ENCODE assay signal across 34 mouse cellular contexts in the genomic region with DNA sequence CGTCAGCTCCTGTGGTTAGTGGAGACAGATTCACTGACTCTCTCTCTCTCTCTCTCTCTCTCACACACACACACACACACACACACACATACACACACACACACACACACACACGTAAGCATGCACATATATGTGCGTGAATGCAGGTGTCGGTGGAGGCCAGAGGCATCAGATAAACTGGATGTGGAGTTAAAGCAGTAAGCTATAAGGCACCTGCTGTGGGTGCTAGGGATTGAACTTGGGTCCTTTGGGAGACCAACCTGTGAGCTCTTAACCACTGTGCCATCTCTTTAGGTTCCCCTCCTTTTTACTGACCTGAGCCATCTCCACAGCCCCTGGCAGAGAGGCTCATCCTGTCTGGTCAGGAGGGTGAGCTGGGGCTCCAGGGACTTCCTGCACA. TPM values are rescaled to one million over a fixed set of nuclear protein-coding genes. Genes with fewer than 3 reads are reported as not detected.
DNase-seq lines count a peak whose midpoint lies in the region; ATAC-seq and TF ChIP-seq lines count a peak whose summit lies in the region.
"Had no signal": no experiment of that assay in that cellular context is flagged by ENCODE, and none has a peak within 500 bp of the region (broad histone marks: within the 10 kb centered on the region; RNA-seq: fewer than 3 reads in every experiment).

No protein-coding gene starts in this region.

- no peak for TF ChIP-seq RAD21 in CH12.LX (IDR thresholded peaks at IDR 0.05; ENCODE audit: low read depth, low read length)

- H3K9me3 ChIP-seq in CH12.LX (replicated peaks; ENCODE audit: low read length) = no peaks in the 10 kb centered on the region
- no peaks in the 10 kb centered on the region for H3K9me3 ChIP-seq in limb, embryonic 13.5 days
- H3K9me3 ChIP-seq: forebrain, embryonic 15.5 days; heart, embryonic 12.5 days; hindbrain, embryonic 13.5 days; limb, embryonic 15.5 days; liver, embryonic 15.5 days; lung, embryonic 15.5 days; megakaryocyte, embryonic 14.5 days; midbrain, embryonic 15.5 days had no signal

- peak overlapping the region; percentile 57; the same call in 1 of the 2 replicates for H3K4me2 ChIP-seq in CH12.LX (ENCODE audit: insufficient read depth, low read depth, poor library complexity, severe bottlenecking)
- H3K4me2 ChIP-seq in limb, embryonic 13.5 days (replicated peaks) = no peak overlapping the region
- H3K4me2 ChIP-seq: forebrain, embryonic 15.5 days; heart, embryonic 12.5 days; hindbrain, embryonic 13.5 days; limb, embryonic 15.5 days; liver, embryonic 15.5 days; lung, embryonic 15.5 days; midbrain, embryonic 15.5 days had no signal

- no peak for TF ChIP-seq EP300 in CH12.LX (IDR thresholded peaks at IDR 0.05; ENCODE audit: low read length)

- dilution Hi-C loops in CH12.LX (cut with MboI; ENCODE audit: extremely low pct_ligation_motif_present, extremely low pct_unique_long_range_greater_than_20kb, low sequenced_read_pairs) = no loop called here

- no peak overlapping the region for H3K9ac ChIP-seq in CH12.LX (ENCODE audit: insufficient read depth, low read depth)
- H3K9ac ChIP-seq in limb, embryonic 13.5 days = no peak overlapping the region
- H3K9ac ChIP-seq: forebrain, embryonic 15.5 days; heart, embryonic 12.5 days; hindbrain, embryonic 13.5 days; limb, embryonic 15.5 days; liver, embryonic 15.5 days; lung, embryonic 15.5 days; midbrain, embryonic 15.5 days had no signal

- no peak for TF ChIP-seq POLR2A in CH12.LX (IDR thresholded peaks at IDR 0.05; ENCODE audit: low read depth, low read length)

- in situ Hi-C loops in CH12.LX (cut with MboI; ENCODE audit: low pct_ligation_motif_present, low pct_unique_long_range_greater_than_20kb, low sequenced_read_pairs) = no loop called here

- no peaks in the 10 kb centered on the region for H3K79me2 ChIP-seq in CH12.LX (replicated peaks; ENCODE audit: control insufficient read depth, extremely low read depth, insufficient read depth, poor library complexity, severe bottlenecking)

- H3K36me3 ChIP-seq in CH12.LX (replicated peaks in 1 of 2; ENCODE audit: control insufficient read depth in 1 of 2, insufficient read depth in 1 of 2, low read length in 1 of 2) = no peaks in the 10 kb centered on the region
- H3K36me3 ChIP-seq in limb, embryonic 13.5 days = no peaks in the 10 kb centered on the region
- H3K36me3 ChIP-seq: forebrain, embryonic 15.5 days; heart, embryonic 12.5 days; hindbrain, embryonic 13.5 days; limb, embryonic 15.5 days; liver, embryonic 15.5 days; lung, embryonic 15.5 days; midbrain, embryonic 15.5 days had no signal

- peak; percentile 58 for DNase-seq in CD4-positive, CD25-positive, alpha-beta regulatory T cell, adult 2 months (ENCODE audit: low read depth, low spot score)
- DNase-seq in CH12.LX (ENCODE audit: extremely low read depth) = peak; percentile 3
- DNase-seq in liver = no peak
- DNase-seq in right cerebral cortex, postnatal 25 days = no peak
- DNase-seq in gastrocnemius, postnatal 10 days = no peak
- DNase-seq: adrenal gland, adult 8-10 months; cerebellum, adult 11-12 months; cerebellum, postnatal 10 days; gastrocnemius, postnatal 14 days; heart, adult 18-20 months; heart, postnatal 14 days; kidney, adult 9 months; kidney, postnatal 36 days; layer of hippocampus, postnatal 36 days; lung, postnatal 36 days; right cerebral cortex, postnatal 4 days had no signal

- 76% methylated on average over 4 of the region's 4 CpGs for WGBS in limb, embryonic 13.5 days

- peaks cover 62% of the 10 kb centered on the region for H3K27me3 ChIP-seq in CH12.LX (replicated peaks)
- peaks cover 35% of the 10 kb centered on the region for H3K27me3 ChIP-seq in limb, embryonic 13.5 days
- H3K27me3 ChIP-seq: forebrain, embryonic 15.5 days; lung, embryonic 15.5 days; midbrain, embryonic 15.5 days; Patski had no signal

- peaks cover 11 to 12% of the 10 kb centered on the region in 2 experiments for H3K4me1 ChIP-seq in CH12.LX (ENCODE audit: control insufficient read depth in 1 of 2, insufficient read depth in 2 of 2)
- H3K4me1 ChIP-seq in limb, embryonic 13.5 days = peaks cover 57% of the 10 kb centered on the region
- H3K4me1 ChIP-seq: midbrain, embryonic 15.5 days had no signal

- H3K27ac ChIP-seq in CH12.LX (ENCODE audit: insufficient read depth, low read depth) = no peak overlapping the region
- H3K27ac ChIP-seq in limb, embryonic 13.5 days = peak overlapping the region; percentile 28; the same call in 1 of the 2 replicates
- H3K27ac ChIP-seq: forebrain, embryonic 15.5 days; hindbrain, embryonic 13.5 days; limb, embryonic 15.5 days; liver, embryonic 15.5 days; lung, embryonic 15.5 days; midbrain, embryonic 15.5 days; stomach, postnatal 0 days had no signal

- TF ChIP-seq CTCF in CH12.LX (conservative IDR thresholded peaks at IDR 0.05 in 1 of 2, IDR thresholded peaks at IDR 0.05 in 1 of 2; ENCODE audit: low read depth in 2 of 2, low read length in 2 of 2) = no peak

- ATAC-seq in granulocyte monocyte progenitor cell, adult 5-6 weeks (replicated peaks; ENCODE audit: poor library complexity, severe bottlenecking) = peak; percentile 18; the same call in 1 of the 2 replicates
- no peak for ATAC-seq in limb, embryonic 13.5 days (ENCODE audit: low FRiP score, low read depth)
- ATAC-seq: forebrain, embryonic 15.5 days; midbrain, embryonic 15.5 days; Patski had no signal

- H3K4me3 ChIP-seq in CH12.LX (replicated peaks in 1 of 3; ENCODE audit: low read depth in 2 of 3, low read length in 2 of 3, poor library complexity in 1 of 3) = no peak overlapping the region
- no peak overlapping the region for H3K4me3 ChIP-seq in limb, embryonic 13.5 days
- H3K4me3 ChIP-seq: forebrain, embryonic 15.5 days; heart, embryonic 12.5 days; hindbrain, embryonic 13.5 days; limb, embryonic 15.5 days; liver, embryonic 15.5 days; lung, embryonic 15.5 days; midbrain, embryonic 15.5 days; myocyte had no signal

TF ChIP-seq in CH12.LX, 34 proteins besides CTCF, POLR2A, EP300 and RAD21:
- TF ChIP-seq ZNF384 (IDR thresholded peaks at IDR 0.05; ENCODE audit: low read depth, low read length) (no peak), HCFC1 (IDR thresholded peaks at IDR 0.05; ENCODE audit: low read depth, low read length) (no peak), MEF2A (IDR thresholded peaks at IDR 0.05; ENCODE audit: borderline replicate concordance, low read depth, low read length) (no peak), CHD2 (IDR thresholded peaks at IDR 0.05; ENCODE audit: low read length) (no peak)

RNA-seq across cellular contexts. Expression of gene Gm572, which starts 39.8 kb away (rescaled TPM):
- total RNA-seq in CH12.LX (2012; rRNA removed) = not detected in 2 replicates
- total RNA-seq in CH12.LX (2014; rRNA removed) = not detected in 2 replicates
- not detected in 2 replicates for polyA plus RNA-seq in CH12.LX (2012; ENCODE audit: insufficient read length, low read depth)
- not detected in 2 replicates for total RNA-seq in granulocyte monocyte progenitor cell, adult 5-6 weeks (2014; fragmentation: Nextera tagmentation)
- total RNA-seq in granulocyte monocyte progenitor cell, adult 5-6 weeks (2017) = not detected in 2 replicates
- polyA plus RNA-seq in limb, embryonic 13.5 days (2015; fragmentation: Nextera tagmentation; extraction: Ambion mirVana) = not detected in 2 replicates
- total RNA-seq in gastrocnemius, postnatal 10 days (2021) = 1 to 10 TPM; 6.9 to 8.6 TPM
- total RNA-seq: adrenal gland, adult 8-10 months; layer of hippocampus, adult 8-10 months; layer of hippocampus, postnatal 36 days; left cerebral cortex, postnatal 10 days had no signal
- polyA plus RNA-seq: C2C12; forebrain, embryonic 15.5 days; hindbrain, embryonic 13.5 days; intestine, embryonic 14.5 days; limb, embryonic 15.5 days; liver, embryonic 15.5 days; lung, embryonic 15.5 days; midbrain, embryonic 15.5 days; neural tube, embryonic 14.5 days; Patski had no signal

RNA-seq across cellular contexts. Expression of gene Tardbp, which starts 56.1 kb away (rescaled TPM):
- total RNA-seq in CH12.LX (2012; rRNA removed) (176 and 238 TPM in 2 replicates), CH12.LX (2014; rRNA removed) (341 and 403 TPM in 2 replicates)
- polyA plus RNA-seq in CH12.LX (2012; ENCODE audit: insufficient read length, low read depth) = 617 and 618 TPM in 2 replicates
- total RNA-seq in granulocyte monocyte progenitor cell, adult 5-6 weeks (2014; fragmentation: Nextera tagmentation) = 411 and 464 TPM in 2 replicates
- total RNA-seq in granulocyte monocyte progenitor cell, adult 5-6 weeks (2017) = 541 and 579 TPM in 2 replicates
- polyA plus RNA-seq in limb, embryonic 13.5 days (2015; fragmentation: Nextera tagmentation; extraction: Ambion mirVana) = 346 and 363 TPM in 2 replicates
- total RNA-seq in gastrocnemius, postnatal 10 days (2021) = 100 to 1,000 TPM; 130 to 172 TPM

Comparison
In these comparisons a context has a peak if more than half of its experiments do, and no peak if none do; other contexts are left out.
1. DNase-seq: peak in CD4-positive, CD25-positive, alpha-beta regulatory T cell, adult 2 months (single experiment) and CH12.LX (single experiment); none in liver (single experiment), right cerebral cortex, postnatal 25 days (single experiment) and gastrocnemius, postnatal 10 days (single experiment).
2. RNA of gene Gm572, which starts 39.8 kb away (total RNA-seq): 6.9 to 8.6 TPM in gastrocnemius, postnatal 10 days; not detected in CH12.LX and not detected in granulocyte monocyte progenitor cell, adult 5-6 weeks; every median in the first group is over 4 times any median in the second.